Mouse (Mus musculus) brain, adult 10 weeks (tissue): Measurements from ENCODE around the gene Acoxl. TPM values are rescaled to one million over a fixed set of nuclear protein-coding genes. Genes with fewer than 3 reads are reported as not detected.

Source experiments
- polyA plus RNA-seq: library from polyadenylated mRNA; stranded (reverse); fragments of 350-450 nt; fragmentation: Illumina TruSeq; extraction: RNeasy Lipid Tissue Mini Kit (QIAGEN cat#74804); gene quantifications from one replicate; pipeline ENCODE4 v1.2.3, GENCODE M21; 2015; ENCODE audit warnings: low read depth, low replicate concordance

Acoxl gene
- polyA plus RNA-seq, result not detected

DNA sequence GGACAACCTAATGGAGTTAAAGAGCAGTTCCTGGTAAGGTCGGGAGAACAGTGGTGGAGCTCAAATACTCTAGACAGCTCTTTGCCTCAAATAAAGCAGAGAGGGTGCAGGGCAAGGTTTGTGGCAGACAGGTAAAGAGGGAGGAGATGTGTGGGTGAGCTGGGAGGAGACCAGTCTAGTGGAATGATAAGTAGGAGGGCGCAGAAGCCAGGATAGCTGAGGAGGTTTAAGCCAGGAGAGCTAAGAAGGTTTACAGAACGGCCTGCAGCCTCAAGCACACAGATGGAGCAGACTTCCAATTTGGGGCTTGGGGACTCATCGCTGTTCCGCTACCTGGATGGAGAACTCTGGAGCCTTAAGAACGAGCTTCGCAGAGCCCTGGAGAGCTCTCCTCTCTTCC lies at the start of gene Acoxl:
Gene Acoxl (plus strand): TSS at position 301 of the 400 bp plus-strand sequence.

DNA sequence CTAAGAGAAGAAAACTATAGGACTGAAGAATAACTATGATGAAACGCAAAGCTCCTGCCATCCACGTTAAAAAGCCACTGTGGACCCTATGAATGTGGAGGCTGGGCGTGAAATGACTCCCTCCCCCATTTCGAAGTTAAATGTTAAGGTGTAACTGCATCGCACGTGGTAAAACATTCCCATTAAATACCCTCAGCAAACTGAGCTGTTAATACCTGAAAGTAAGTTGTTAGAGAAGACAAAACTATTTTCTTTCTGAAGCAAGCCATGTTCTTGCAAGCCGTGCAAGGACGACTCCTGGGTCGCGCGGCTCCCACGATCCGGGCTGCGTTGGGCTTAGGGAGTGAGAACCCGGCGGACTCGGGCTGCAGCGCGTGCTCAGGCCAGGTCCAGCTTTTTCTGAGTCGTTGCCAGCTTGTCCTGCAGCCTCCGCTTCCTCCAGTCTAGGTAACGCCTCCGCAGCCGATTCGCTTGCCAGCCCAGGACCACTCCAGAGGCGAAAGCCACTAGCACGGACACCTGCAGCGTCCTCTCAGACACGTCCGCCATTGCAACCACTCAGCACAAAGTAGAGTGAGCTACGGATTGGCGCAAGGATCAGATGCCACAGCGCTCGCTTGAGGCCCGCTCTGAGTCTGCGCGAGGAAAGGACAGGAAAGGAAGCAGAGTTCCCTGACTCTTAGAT lies 46.6 kb upstream of the Acoxl start, which contains the start of gene Mtln:
Gene Mtln (minus strand): TSS at position 570 of the 685 bp plus-strand sequence.

DNA sequence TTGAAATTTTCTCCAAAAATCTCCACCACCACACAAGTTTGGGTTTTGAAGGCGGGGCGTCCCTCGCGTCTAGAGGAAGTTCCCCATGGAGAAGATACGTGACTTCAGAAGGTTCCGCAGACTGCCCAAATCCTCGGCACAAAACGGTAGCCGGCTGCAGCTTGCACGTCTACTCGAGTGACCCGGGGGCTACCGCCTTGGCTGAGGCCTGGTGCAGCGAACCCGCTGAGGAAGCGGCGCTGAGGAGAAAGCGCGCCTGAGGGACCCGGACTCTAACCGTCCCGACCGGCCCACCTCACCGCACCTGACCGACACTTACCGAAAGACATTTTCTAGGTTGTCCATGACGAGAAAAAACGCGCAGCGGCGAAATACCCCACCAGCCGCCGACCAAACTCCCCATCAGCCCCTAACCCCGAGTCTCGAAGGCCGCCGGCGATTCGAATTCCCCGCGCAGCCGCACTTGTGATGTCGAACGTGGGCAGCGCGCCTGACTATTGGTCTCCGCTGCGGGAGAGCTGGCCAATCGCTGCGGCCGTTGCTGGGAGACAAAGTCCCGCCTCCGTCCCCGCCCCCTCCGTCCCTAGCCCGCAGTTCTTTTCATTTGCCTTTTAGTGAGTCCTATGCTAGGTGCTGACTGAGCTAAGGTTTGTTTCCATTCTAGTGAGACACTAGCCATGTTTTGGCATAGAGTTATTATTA lies 7.1 kb upstream of the Acoxl start, which contains the start of gene Bub1:
Gene Bub1 (minus strand): TSS at position 465 of the 702 bp plus-strand sequence.

DNA sequence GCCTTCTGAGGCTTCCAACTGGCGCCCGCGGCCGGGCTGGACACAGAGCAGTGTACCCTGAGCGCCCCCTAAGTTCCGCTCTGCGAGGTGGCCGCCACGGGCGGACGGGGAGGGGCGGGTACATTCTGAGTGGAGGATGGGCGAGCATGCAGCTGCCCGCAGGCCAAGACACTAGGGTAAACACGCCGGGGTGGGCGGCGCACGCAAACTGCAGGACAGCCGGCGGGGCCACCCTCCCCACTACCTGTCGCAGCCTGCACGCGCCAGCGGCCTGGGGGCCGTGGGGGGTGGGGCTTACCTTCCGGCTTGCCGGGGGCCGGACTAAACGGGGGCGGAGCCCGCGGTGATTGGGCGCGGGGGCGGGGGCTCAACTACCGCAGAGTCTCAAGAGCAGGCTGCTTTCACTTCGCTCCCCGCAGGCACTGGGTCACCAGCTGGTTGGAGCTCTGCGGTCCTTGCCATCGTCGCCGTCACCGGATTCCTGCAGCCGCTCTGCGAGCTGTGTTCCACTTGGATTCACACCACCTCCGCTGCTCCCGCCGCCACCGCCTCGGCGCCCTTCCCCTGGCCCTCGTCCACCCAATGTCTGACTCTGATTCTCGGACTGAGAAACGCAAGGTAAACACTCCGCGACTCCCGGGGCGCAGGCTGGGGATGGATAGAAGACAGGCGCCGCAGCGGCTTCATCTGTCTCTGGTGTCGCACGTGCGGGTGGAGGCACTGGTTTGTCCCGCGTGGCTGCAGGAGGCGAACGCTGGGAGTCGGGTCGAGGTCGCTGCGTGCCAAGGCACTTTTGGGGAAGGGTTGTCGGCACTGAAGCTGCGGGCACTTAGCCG lies 287.2 kb downstream of the Acoxl start, which contains the start of gene Bcl2l11:
Gene Bcl2l11 (plus strand): TSS at position 404 of the 836 bp plus-strand sequence.

Other genes with a start within 250 kb of the Acoxl start
- gene Mal, start 182.2 kb upstream of the Acoxl start, polyA plus RNA-seq, result 367 TPM
- gene Mall, start 108.9 kb upstream of the Acoxl start, polyA plus RNA-seq, result 0.80 TPM
- 16.0 TPM for gene Nphp1, start 50.0 kb upstream of the Acoxl start, polyA plus RNA-seq
- gene Mtln, start 46.4 kb upstream of the Acoxl start, polyA plus RNA-seq, result 89.0 TPM
- 0.49 TPM for gene Bub1, start 7.0 kb upstream of the Acoxl start, polyA plus RNA-seq